Mouse (Mus musculus): ENCODE measurements around the gene Ift57.

- no peak for TF ChIP-seq CTCF (IDR thresholded peaks at IDR 0.05; ENCODE audit: low read depth)
- TF ChIP-seq EP300 (IDR thresholded peaks at IDR 0.05; ENCODE audit: low read depth), result no peak
Measured at GRCm38 (mm10) chr16:49792446-49792878, 93.4 kb downstream of the Ift57 start.

Measured in liver, embryonic 14.5 days (tissue).